Mouse (Mus musculus): ENCODE results near the gene Zyx. TPM values are rescaled to one million over a fixed set of nuclear protein-coding genes. Genes with fewer than 3 reads are reported as not detected.

Gene Zyx
- polyA plus RNA-seq (2017; shearing (Covaris generic)), result 202 TPM

DNA sequence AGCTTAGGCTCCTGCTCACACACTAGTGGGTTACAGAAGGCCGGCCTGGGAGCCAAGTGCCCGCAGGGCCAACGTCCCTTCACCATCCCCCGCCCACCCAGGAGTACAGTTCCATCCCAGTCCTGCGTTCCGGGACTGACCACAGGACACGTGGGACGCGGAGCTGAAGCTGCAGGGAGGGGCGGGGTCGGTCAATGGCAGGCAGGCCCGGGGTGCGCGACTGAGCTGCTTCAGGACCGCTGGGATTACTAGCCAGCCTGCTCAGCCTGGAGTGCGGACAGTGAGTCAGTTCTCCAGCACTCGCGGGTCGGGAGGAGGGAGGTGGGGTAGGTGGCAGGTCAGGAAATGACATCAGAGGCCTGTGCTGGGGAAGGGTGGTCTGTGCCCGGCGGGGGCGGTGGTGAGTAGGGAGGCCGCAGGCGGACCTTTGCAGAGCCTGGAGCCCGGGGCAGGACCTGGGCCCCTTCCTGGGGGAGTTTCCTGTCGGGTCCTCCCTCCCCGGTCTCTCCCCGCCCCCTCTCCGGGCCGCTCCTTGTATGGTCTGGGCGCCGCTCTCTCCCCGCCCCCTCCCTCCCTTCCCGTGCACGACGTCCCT, at the start of gene Zyx:
Gene Zyx (plus strand): TSS at position 205 of the 595 bp plus-strand sequence.

DNA sequence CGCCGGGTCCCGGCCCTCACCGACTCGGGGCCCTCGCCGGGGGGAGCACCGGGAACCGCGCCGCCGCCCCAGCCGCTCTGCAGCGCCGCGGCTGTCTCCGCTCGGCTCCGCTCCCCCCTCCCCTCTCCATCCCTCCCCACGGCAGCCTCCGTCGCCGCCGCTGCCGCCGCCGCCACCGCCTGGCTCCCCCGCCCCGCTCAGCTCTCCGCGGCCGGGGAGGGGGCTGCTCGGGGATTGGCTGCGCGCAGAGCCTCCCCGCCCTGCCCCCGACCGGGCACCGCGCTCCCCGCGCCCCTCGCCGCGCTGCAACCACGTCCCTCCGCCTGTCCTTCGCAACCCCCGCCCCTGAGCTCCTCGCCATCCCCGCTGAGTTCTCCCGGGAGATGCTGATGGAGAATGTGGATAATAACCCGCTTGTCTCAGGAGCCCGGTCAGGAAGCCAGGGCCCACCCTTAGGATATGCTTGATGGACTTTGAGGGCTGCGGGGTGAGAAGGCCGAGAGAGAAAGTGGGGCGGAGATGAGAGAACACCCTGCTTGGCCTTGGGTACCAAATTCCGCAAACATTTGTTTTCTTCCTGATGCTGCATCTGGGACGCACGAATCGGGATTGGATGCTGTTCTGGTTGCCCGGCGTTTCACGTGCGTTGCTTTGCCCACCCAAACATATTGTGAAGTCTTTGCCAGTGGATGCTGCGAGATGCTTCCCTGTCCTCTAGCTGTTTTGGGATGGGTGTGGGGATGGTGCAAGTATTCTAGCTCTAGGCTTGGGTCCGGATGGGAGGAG, 24.8 kb upstream of the Zyx start, which contains the start of gene Fam131b:
Gene Fam131b (minus strand): TSS at position 162 of the 786 bp plus-strand sequence.

DNA sequence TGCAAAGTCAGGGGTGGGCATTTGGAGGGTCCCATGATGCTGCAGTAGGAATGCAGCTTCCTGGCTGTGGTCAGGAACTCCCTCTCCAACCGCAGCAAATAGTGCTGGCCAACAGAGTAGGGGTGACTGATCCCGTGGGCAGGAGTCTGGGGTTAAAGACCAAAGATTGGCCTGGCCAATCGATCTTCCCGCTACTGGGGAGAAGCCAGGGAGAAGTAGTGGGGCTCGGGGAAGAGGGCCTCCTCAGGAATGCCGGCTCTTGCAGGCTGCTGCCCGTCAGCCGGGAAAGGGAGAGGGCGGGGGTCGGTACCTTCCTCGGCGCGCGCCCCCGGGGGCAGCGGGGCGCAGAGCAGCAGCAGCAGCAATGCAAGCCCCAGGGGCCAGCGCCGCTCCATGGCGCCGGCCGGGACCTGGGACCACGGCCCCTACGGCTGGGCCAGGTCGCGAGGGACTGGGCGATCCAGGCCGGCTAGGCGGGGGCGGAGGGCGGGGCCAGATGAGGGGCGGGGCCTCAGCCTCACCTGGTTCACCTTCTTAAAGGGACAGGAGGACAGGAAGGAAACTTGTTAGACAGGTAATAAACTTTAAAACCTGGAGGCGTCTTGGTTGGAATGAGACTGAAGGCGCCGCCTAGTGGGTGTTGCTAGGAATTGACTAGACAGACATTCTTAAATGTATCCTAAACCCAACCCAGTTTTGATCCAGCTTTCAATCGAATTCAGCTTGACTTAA, 23.6 kb downstream of the Zyx start, which contains the start of gene Epha1:
Gene Epha1 (minus strand): TSS at position 453 of the 732 bp plus-strand sequence.

DNA sequence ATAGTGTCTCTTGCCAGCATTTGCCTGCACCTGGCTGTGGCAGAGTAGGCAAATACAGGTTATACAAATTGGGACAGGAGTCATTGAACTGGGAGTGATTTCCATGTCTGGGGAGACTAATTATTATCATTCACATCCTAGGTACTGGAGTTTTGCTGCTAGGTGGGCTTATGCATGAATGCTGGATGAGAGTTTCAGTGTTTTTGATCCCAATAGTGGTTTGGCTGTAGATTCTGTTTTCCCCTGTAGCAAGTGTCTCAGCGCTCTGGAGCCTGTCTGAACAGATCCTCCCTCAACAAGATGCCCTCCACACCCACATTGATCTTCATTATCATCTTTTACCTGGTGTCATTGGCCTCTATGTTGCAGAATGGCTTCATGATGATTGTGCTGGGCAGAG, 50.5 kb downstream of the Zyx start, which contains the start of gene Tas2r143:
Gene Tas2r143 (plus strand): TSS at position 301 of the 400 bp plus-strand sequence.

DNA sequence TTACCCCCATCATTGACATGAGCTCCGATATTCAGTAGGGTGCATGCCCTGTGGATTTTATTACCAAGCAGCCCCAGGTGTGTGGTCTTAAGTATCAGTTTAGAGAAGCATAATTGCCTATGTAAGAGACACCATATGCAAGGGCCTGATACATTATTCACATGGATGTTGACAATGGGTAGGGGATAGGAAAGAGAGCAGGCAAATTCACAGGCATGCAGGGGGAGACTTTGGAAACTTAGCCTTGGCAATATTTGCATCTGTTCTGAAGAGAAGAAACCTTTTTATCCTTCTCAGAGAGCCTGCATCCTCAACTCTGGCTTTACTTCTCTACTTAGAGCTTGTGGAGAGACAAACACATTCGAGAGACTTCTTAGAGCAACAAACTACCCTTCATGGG, 55.7 kb downstream of the Zyx start, which contains the start of gene Tas2r135:
Gene Tas2r135 (plus strand): TSS at position 301 of the 400 bp plus-strand sequence.

Other genes with a start within 250 kb of the Zyx start
- gene Tas2r139, start 208.7 kb upstream of the Zyx start, polyA plus RNA-seq (2017; shearing (Covaris generic)), result not detected
- not detected for gene Tas2r144, start 134.3 kb upstream of the Zyx start, polyA plus RNA-seq (2017; shearing (Covaris generic))
- gene Gstk1, start 103.7 kb upstream of the Zyx start, polyA plus RNA-seq (2017; shearing (Covaris generic)), result 7.2 TPM
- gene Tmem139, start 87.7 kb upstream of the Zyx start, polyA plus RNA-seq (2017; shearing (Covaris generic)), result not detected
- 37.6 TPM for gene Casp2, start 84.6 kb upstream of the Zyx start, polyA plus RNA-seq (2017; shearing (Covaris generic))
- not detected for gene Clcn1, start 62.9 kb upstream of the Zyx start, polyA plus RNA-seq (2017; shearing (Covaris generic))
- gene Fam131b, start 25.0 kb upstream of the Zyx start, polyA plus RNA-seq (2017; shearing (Covaris generic)), result not detected
- 0.76 TPM for gene Epha1, start 23.6 kb downstream of the Zyx start, polyA plus RNA-seq (2017; shearing (Covaris generic))
- not detected for gene Tas2r143, start 50.6 kb downstream of the Zyx start, polyA plus RNA-seq (2017; shearing (Covaris generic))
- gene Tas2r135, start 55.8 kb downstream of the Zyx start, polyA plus RNA-seq (2017; shearing (Covaris generic)), result not detected
- gene Tas2r126, start 84.9 kb downstream of the Zyx start, polyA plus RNA-seq (2017; shearing (Covaris generic)), result not detected
- not detected for gene Olfr458, start 115.6 kb downstream of the Zyx start, polyA plus RNA-seq (2017; shearing (Covaris generic))
- 0.55 TPM for gene Olfr457, start 126.7 kb downstream of the Zyx start, polyA plus RNA-seq (2017; shearing (Covaris generic))
- gene Olfr456, start 137.6 kb downstream of the Zyx start, polyA plus RNA-seq (2017; shearing (Covaris generic)), result not detected
- not detected for gene Olfr455, start 198.0 kb downstream of the Zyx start, polyA plus RNA-seq (2017; shearing (Covaris generic))
- gene Tcaf3, start 248.1 kb downstream of the Zyx start, polyA plus RNA-seq (2017; shearing (Covaris generic)), result not detected